Comparison of ENCODE assay signal across 22 mouse cellular contexts in genomic region chr9:66768721-66769120, GRCm38 (mm10). TPM values are rescaled to one million over a fixed set of nuclear protein-coding genes. Genes with fewer than 3 reads are reported as not detected.
DNase-seq lines count a peak whose midpoint lies in the region; ATAC-seq and TF ChIP-seq lines count a peak whose summit lies in the region.
"Had no signal": no experiment of that assay in that cellular context is flagged by ENCODE, and none has a peak within 500 bp of the region (broad histone marks: within the 10 kb centered on the region; RNA-seq: fewer than 3 reads in every experiment).

No protein-coding gene starts in this region.

- 85% methylated on average over 1 of the region's 1 CpGs for WGBS in intestine, embryonic 16.5 days
- 58% methylated on average over 1 of the region's 1 CpGs for WGBS in kidney, adult 2 months
- WGBS in stomach, postnatal 0 days: 87% methylated on average over 1 of the region's 1 CpGs
- 100% methylated on average over 1 of the region's 1 CpGs for WGBS in heart, embryonic 11.5 days (ENCODE audit: insufficient replicate concordance)

- TF ChIP-seq CTCF in kidney, adult 2 months (conservative IDR thresholded peaks at IDR 0.05; ENCODE audit: insufficient read depth, insufficient read length, low read depth, low read length): no peak
- TF ChIP-seq CTCF in stomach, postnatal 0 days (IDR thresholded peaks at IDR 0.05; ENCODE audit: low read depth): no peak

- H3K9ac ChIP-seq in intestine, embryonic 16.5 days (ENCODE audit: low read depth, low read length): no peak overlapping the region
- H3K9ac ChIP-seq in stomach, postnatal 0 days (ENCODE audit: low read length): no peak overlapping the region
- H3K9ac ChIP-seq in heart, embryonic 11.5 days (ENCODE audit: low read depth, low read length): no peak overlapping the region
- H3K9ac ChIP-seq: heart, embryonic 13.5 days; hindbrain, embryonic 15.5 days; liver, embryonic 12.5 days; liver, postnatal 0 days; midbrain, embryonic 12.5 days; neural tube, embryonic 13.5 days had no signal

- no peaks in the 10 kb centered on the region for H3K9me3 ChIP-seq in intestine, embryonic 16.5 days (ENCODE audit: control insufficient read depth, low read length)
- H3K9me3 ChIP-seq in stomach, postnatal 0 days (ENCODE audit: control insufficient read depth, low read length): no peaks in the 10 kb centered on the region
- H3K9me3 ChIP-seq in heart, embryonic 11.5 days (replicated peaks; ENCODE audit: control insufficient read depth, low read length): no peaks in the 10 kb centered on the region
- H3K9me3 ChIP-seq: heart, embryonic 13.5 days; hindbrain, embryonic 15.5 days; liver, embryonic 12.5 days; megakaryocyte, embryonic 14.5 days; midbrain, embryonic 12.5 days; neural tube, embryonic 13.5 days had no signal

- 0 out of 2 replicates have a peak, but pooled peaks cover 4% of the 10 kb centered on the region for H3K4me1 ChIP-seq in intestine, embryonic 16.5 days (ENCODE audit: control insufficient read depth, insufficient read depth, low read length)
- peaks cover 20% of the 10 kb centered on the region for H3K4me1 ChIP-seq in kidney, adult 2 months (ENCODE audit: control insufficient read depth, insufficient read depth, low read length)
- H3K4me1 ChIP-seq in stomach, postnatal 0 days (replicated peaks; ENCODE audit: control insufficient read depth, insufficient read depth): no peaks in the 10 kb centered on the region
- no peaks in the 10 kb centered on the region for H3K4me1 ChIP-seq in heart, embryonic 11.5 days (ENCODE audit: control insufficient read depth, insufficient read depth, low read length)
- H3K4me1 ChIP-seq: heart, embryonic 13.5 days; hindbrain, embryonic 15.5 days; liver, embryonic 12.5 days; midbrain, embryonic 12.5 days; neural tube, embryonic 13.5 days had no signal

- peak overlapping the region; percentile 65 for H3K27ac ChIP-seq in intestine, embryonic 16.5 days (ENCODE audit: low read length)
- peak overlapping the region; percentile 89 for H3K27ac ChIP-seq in kidney, adult 2 months (ENCODE audit: insufficient read depth, low read depth, low read length)
- no peak overlapping the region for H3K27ac ChIP-seq in stomach, postnatal 0 days (replicated peaks)
- H3K27ac ChIP-seq in heart, embryonic 11.5 days (ENCODE audit: low read depth, low read length): no peak overlapping the region
- H3K27ac ChIP-seq: heart, adult 2 months; heart, embryonic 13.5 days; hindbrain, embryonic 15.5 days; liver, embryonic 12.5 days; midbrain, embryonic 12.5 days; neural tube, embryonic 13.5 days had no signal

- no peak for TF ChIP-seq EP300 in stomach, postnatal 0 days (optimal IDR thresholded peaks at IDR 0.05)

- ATAC-seq in intestine, embryonic 16.5 days: peak; percentile 43
- 0 out of 2 replicates have a peak, but pooled peaks have one; percentile 6 for ATAC-seq in stomach, postnatal 0 days (ENCODE audit: low FRiP score, low TSS enrichment)
- ATAC-seq in heart, embryonic 11.5 days (replicated peaks; ENCODE audit: insufficient number of reproducible peaks, low FRiP score, low TSS enrichment): no peak
- ATAC-seq: forebrain, embryonic 16.5 days; liver, embryonic 12.5 days had no signal

- H3K36me3 ChIP-seq in intestine, embryonic 16.5 days (ENCODE audit: control insufficient read depth, insufficient read depth, low read length): no peaks in the 10 kb centered on the region
- no peaks in the 10 kb centered on the region for H3K36me3 ChIP-seq in kidney, adult 2 months (ENCODE audit: control insufficient read depth, insufficient read depth, low read length)
- no peaks in the 10 kb centered on the region for H3K36me3 ChIP-seq in stomach, postnatal 0 days (ENCODE audit: control insufficient read depth, insufficient read depth, low read length)
- H3K36me3 ChIP-seq in heart, embryonic 11.5 days (ENCODE audit: control insufficient read depth, insufficient read depth, low read length): no peaks in the 10 kb centered on the region
- H3K36me3 ChIP-seq: heart, embryonic 13.5 days; hindbrain, embryonic 15.5 days; liver, embryonic 12.5 days; midbrain, embryonic 12.5 days; neural tube, embryonic 13.5 days had no signal

- no peak overlapping the region for H3K4me2 ChIP-seq in intestine, embryonic 16.5 days (ENCODE audit: low read depth, low read length)
- H3K4me2 ChIP-seq in stomach, postnatal 0 days (replicated peaks; ENCODE audit: low read depth): no peak overlapping the region
- H3K4me2 ChIP-seq in heart, embryonic 11.5 days: no peak overlapping the region
- H3K4me2 ChIP-seq: heart, embryonic 13.5 days; hindbrain, embryonic 15.5 days; liver, embryonic 12.5 days; midbrain, embryonic 12.5 days; neural tube, embryonic 13.5 days had no signal

- no peaks in the 10 kb centered on the region for H3K27me3 ChIP-seq in intestine, embryonic 16.5 days (replicated peaks; ENCODE audit: control insufficient read depth, insufficient read depth, low read length)
- no peaks in the 10 kb centered on the region for H3K27me3 ChIP-seq in kidney, adult 2 months (replicated peaks; ENCODE audit: control insufficient read depth, insufficient read depth, low read length)
- H3K27me3 ChIP-seq in stomach, postnatal 0 days (ENCODE audit: control insufficient read depth, insufficient read depth, low read length): no peaks in the 10 kb centered on the region
- no peaks in the 10 kb centered on the region for H3K27me3 ChIP-seq in heart, embryonic 11.5 days (ENCODE audit: control insufficient read depth, insufficient read depth, low read length)
- H3K27me3 ChIP-seq: heart, embryonic 13.5 days; hindbrain, embryonic 15.5 days; liver, embryonic 12.5 days; midbrain, embryonic 12.5 days; neural tube, embryonic 13.5 days had no signal

- TF ChIP-seq POLR2A in kidney, adult 2 months (IDR thresholded peaks at IDR 0.05; ENCODE audit: low read depth, low read length): no peak

- peak; percentile 71 for DNase-seq in kidney, adult 2 months
- DNase-seq in kidney, postnatal 10 days: peak; percentile 26
- DNase-seq in stomach, postnatal 0 days (ENCODE audit: low spot score): no peak
- DNase-seq in lung, postnatal 14 days: no peak
- DNase-seq: B cell, adult 2 months; cerebellum, adult 2 months; cerebellum, postnatal 14 days; heart, adult 2 months; right cerebral cortex, postnatal 4 days; thymus, postnatal 25 days had no signal

- no peak overlapping the region for H3K4me3 ChIP-seq in intestine, embryonic 16.5 days (ENCODE audit: low read length)
- no peak overlapping the region for H3K4me3 ChIP-seq in kidney, adult 2 months (ENCODE audit: insufficient read depth, low read depth, low read length)
- H3K4me3 ChIP-seq in stomach, postnatal 0 days (ENCODE audit: low read depth, low read length): no peak overlapping the region
- H3K4me3 ChIP-seq in heart, embryonic 11.5 days (ENCODE audit: low read depth, low read length): no peak overlapping the region
- H3K4me3 ChIP-seq: erythroblast, embryonic 14.5 days; heart, adult 2 months; heart, embryonic 13.5 days; hindbrain, embryonic 15.5 days; liver, embryonic 12.5 days; megakaryocyte, embryonic 14.5 days; midbrain, embryonic 12.5 days; myocyte; neural tube, embryonic 13.5 days had no signal

RNA-seq across cellular contexts. Expression of gene Aph1b, which starts 26.6 kb away (rescaled TPM):
- polyA plus RNA-seq in intestine, embryonic 16.5 days (2015; fragmentation: Nextera tagmentation; extraction: Ambion mirVana): 10.2 and 11.2 TPM in 2 replicates
- 5.4 and 6.5 TPM in 2 replicates for polyA plus RNA-seq in kidney, adult 2 months (2012; rRNA removed)
- 6.4 and 7.3 TPM in 2 replicates for polyA plus RNA-seq in stomach, postnatal 0 days (2015; fragmentation: Nextera tagmentation; extraction: Ambion mirVana)
- polyA plus RNA-seq in heart, embryonic 11.5 days (2014; fragmentation: Nextera tagmentation; extraction: Ambion mirVana): 8.2 and 8.9 TPM in 2 replicates

RNA-seq across cellular contexts. Expression of gene Gm10647, which starts 28.1 kb away (rescaled TPM):
- polyA plus RNA-seq in intestine, embryonic 16.5 days (2015; fragmentation: Nextera tagmentation; extraction: Ambion mirVana): 0.29 and 0.55 TPM in 2 replicates
- 0.16 and 0.20 TPM in 2 replicates for polyA plus RNA-seq in kidney, adult 2 months (2012; rRNA removed)
- 0.12 and 0.23 TPM in 2 replicates for polyA plus RNA-seq in stomach, postnatal 0 days (2015; fragmentation: Nextera tagmentation; extraction: Ambion mirVana)
- polyA plus RNA-seq in heart, embryonic 11.5 days (2014; fragmentation: Nextera tagmentation; extraction: Ambion mirVana): 0.60 and 0.83 TPM in 2 replicates
- polyA plus RNA-seq: erythroblast, embryonic 14.5 days; myocyte had no signal

RNA-seq across cellular contexts. Expression of gene Car12, which starts 55.2 kb away (rescaled TPM):
- polyA plus RNA-seq in intestine, embryonic 16.5 days (2015; fragmentation: Nextera tagmentation; extraction: Ambion mirVana): 5.4 and 6.2 TPM in 2 replicates
- polyA plus RNA-seq in kidney, adult 2 months (2012; rRNA removed): 295 and 328 TPM in 2 replicates
- 11.1 and 11.3 TPM in 2 replicates for polyA plus RNA-seq in stomach, postnatal 0 days (2015; fragmentation: Nextera tagmentation; extraction: Ambion mirVana)
- 0.28 and 0.30 TPM in 2 replicates for polyA plus RNA-seq in heart, embryonic 11.5 days (2014; fragmentation: Nextera tagmentation; extraction: Ambion mirVana)
- polyA plus RNA-seq: erythroblast, embryonic 14.5 days; heart, adult 2 months had no signal

Comparison
In these comparisons a context has a peak if more than half of its experiments do, and no peak if none do; other contexts are left out.
1. H3K27ac ChIP-seq: peak in intestine, embryonic 16.5 days (single experiment) and kidney, adult 2 months (single experiment); none in stomach, postnatal 0 days (single experiment) and heart, embryonic 11.5 days (single experiment).
2. DNase-seq: peak in kidney, adult 2 months (single experiment) and kidney, postnatal 10 days (single experiment); none in stomach, postnatal 0 days (single experiment) and lung, postnatal 14 days (single experiment).
3. RNA of gene Car12, which starts 55.2 kb away (polyA plus RNA-seq): 295 to 328 TPM in kidney, adult 2 months; 11.1 to 11.3 TPM in stomach, postnatal 0 days, 5.4 to 6.2 TPM in intestine, embryonic 16.5 days and 0.28 to 0.30 TPM in heart, embryonic 11.5 days; every median in the first group is over 10 times any median in the second.